Mouse (Mus musculus) liver, postnatal 0 days (tissue): ENCODE results near the gene Esf1. TPM values are rescaled to one million over a fixed set of nuclear protein-coding genes. Genes with fewer than 3 reads are reported as not detected.

Experiments used
- ATAC-seq: fragments of 200-750 bp; cut with Nextera tagmentation; 2 replicates; pipeline ENCODE4 v1.8.0; 2017; ENCODE audit warnings: mild to moderate bottlenecking, moderate library complexity
- DNase-seq: peaks from one replicate; pipeline ENCODE4 v3.0.0-alpha.2; 2016
- H3K27ac ChIP-seq: fragments of 300-500 bp; sonication (generic); 2 replicates; pipeline ENCODE4 v1.5.1; 2014; ENCODE audit warnings: antibody characterized with exemption, moderate library complexity, mild to moderate bottlenecking, low read depth
- H3K27me3 ChIP-seq: fragments of 300-500 bp; sonication (generic); 2 replicates; pipeline ENCODE4 v1.6.1; 2014; ENCODE audit warnings: low read length, control low read depth, mixed read lengths; ENCODE audit not compliant: insufficient read depth
- H3K36me3 ChIP-seq: fragments of 300-500 bp; sonication (generic); replicated peaks from 2 replicates; pipeline ENCODE4 v1.6.1; 2014; ENCODE audit warnings: mild to moderate bottlenecking, control low read depth, low read length, moderate library complexity, mixed read lengths; ENCODE audit not compliant: insufficient read depth
- H3K4me1 ChIP-seq: fragments of 300-500 bp; sonication (generic); 2 replicates; pipeline ENCODE4 v1.6.1; 2014; ENCODE audit warnings: antibody characterized with exemption, mild to moderate bottlenecking, control low read depth; ENCODE audit not compliant: insufficient read depth
- H3K4me2 ChIP-seq: fragments of 300-500 bp; sonication (generic); 2 replicates; pipeline ENCODE4 v1.6.1; 2014; ENCODE audit warnings: low read depth, mild to moderate bottlenecking, low read length, moderate library complexity, mixed read lengths
- H3K4me3 ChIP-seq: fragments of 300-500 bp; sonication (generic); 2 replicates; pipeline ENCODE4 v1.5.1; 2014; ENCODE audit warnings: low read depth, low read length
- H3K9ac ChIP-seq: fragments of 300-500 bp; sonication (generic); replicated peaks from 2 replicates; pipeline ENCODE4 v1.6.1; 2014; ENCODE audit warnings: mild to moderate bottlenecking, moderate library complexity
- H3K9me3 ChIP-seq: fragments of 300-500 bp; sonication (generic); 2 replicates; pipeline ENCODE4 v1.6.1; 2016; ENCODE audit warnings: mild to moderate bottlenecking, control low read depth, low read length, mixed read lengths
- CTCF ChIP-seq: sonication (generic); IDR thresholded peaks from 2 replicates; pipeline ENCODE4 v1.5.1; 2016; ENCODE audit warnings: antibody characterized with exemption, low read depth
- EP300 ChIP-seq: IDR thresholded peaks from 2 replicates; pipeline ENCODE4 v1.6.1; 2016; ENCODE audit warnings: antibody characterized with exemption, low read depth, mild to moderate bottlenecking
- WGBS: fragments of 180-500 bp; shearing (Covaris S2); extraction: QIAGEN DNeasy Blood & Tissue Kit; methylation state at CpG from one replicate; pipeline ENCODE4 v1.1.7; 2014; ENCODE audit not compliant: insufficient replicate concordance; 5-methylcytosine and 5-hydroxymethylcytosine counted together
- polyA plus RNA-seq: library from polyadenylated mRNA; unstranded; fragments of >200 nt; fragmentation: Nextera tagmentation; extraction: Ambion mirVana; gene quantifications from 2 replicates; pipeline ENCODE4 v1.2.1, GENCODE M21; 2015

The Esf1 gene
- polyA plus RNA-seq, 1 experiment from 2014 or later, result 9.0 TPM

DNA sequence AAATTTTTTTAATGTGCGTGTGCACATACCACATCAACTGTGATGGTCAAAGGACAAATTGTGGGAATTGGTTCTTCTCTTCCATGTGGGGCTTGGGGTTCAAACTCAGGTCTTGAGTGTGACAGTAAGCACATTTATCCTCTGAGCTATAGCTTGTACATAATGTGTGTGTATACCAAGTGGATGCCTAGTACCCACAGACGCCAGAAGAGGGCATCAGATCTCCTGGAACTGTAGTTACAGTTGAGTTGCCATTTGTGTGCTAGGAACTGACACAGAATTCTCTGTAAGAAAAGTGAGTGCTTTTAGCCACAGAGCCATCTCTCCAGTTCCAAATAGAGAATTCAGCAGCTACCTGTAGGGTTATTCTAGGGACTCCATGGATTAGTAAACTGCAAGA, 44.8 kb downstream of the Esf1 start:
- Histone ChIP-seq H3K27ac (no peak overlapping the region), H3K4me2 (no peak overlapping the region), H3K4me1 (no peaks in the 10 kb centered on the region), H3K4me3 (no peak overlapping the region), H3K9ac (no peak overlapping the region), H3K36me3 (peaks cover 46% of the 10 kb centered on the region), H3K9me3 (no peaks in the 10 kb centered on the region), H3K27me3 (no peaks in the 10 kb centered on the region)
- DNase-seq, result no peak
- 90% methylated on average over 2 of the region's 2 CpGs for WGBS
- no peak for ATAC-seq
- TF ChIP-seq EP300 (no peak), CTCF (peak; percentile 36)

DNA sequence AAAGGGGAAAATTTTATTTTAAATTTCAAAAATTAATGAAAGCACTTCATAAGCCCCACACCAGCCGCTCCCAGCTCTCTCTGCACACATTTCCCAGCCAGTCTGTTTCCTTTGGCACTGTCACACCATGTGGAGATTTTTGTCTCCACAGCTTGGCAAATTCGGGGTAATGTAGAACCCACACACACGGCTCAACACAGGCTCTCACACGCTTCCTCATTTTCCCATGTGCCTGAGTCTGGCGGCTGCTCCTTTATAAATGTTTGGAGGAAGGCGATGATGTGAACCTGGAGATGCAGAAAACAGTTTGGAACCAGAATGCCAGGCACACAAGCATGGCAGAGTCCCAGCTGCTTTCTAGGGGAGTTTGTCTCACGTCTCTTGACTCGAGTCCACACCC, 56.5 kb downstream of the Esf1 start:
- Histone ChIP-seq H3K9ac (no peak overlapping the region), H3K36me3 (no peaks in the 10 kb centered on the region), H3K4me2 (no peak overlapping the region), H3K9me3 (no peaks in the 10 kb centered on the region), H3K4me1 (no peaks in the 10 kb centered on the region), H3K4me3 (no peak overlapping the region), H3K27me3 (no peaks in the 10 kb centered on the region), H3K27ac (no peak overlapping the region)
- ATAC-seq, result no peak
- WGBS, result 75% methylated on average over 8 of the region's 8 CpGs
- DNase-seq, result no peak
- TF ChIP-seq CTCF (no peak), EP300 (no peak)

DNA sequence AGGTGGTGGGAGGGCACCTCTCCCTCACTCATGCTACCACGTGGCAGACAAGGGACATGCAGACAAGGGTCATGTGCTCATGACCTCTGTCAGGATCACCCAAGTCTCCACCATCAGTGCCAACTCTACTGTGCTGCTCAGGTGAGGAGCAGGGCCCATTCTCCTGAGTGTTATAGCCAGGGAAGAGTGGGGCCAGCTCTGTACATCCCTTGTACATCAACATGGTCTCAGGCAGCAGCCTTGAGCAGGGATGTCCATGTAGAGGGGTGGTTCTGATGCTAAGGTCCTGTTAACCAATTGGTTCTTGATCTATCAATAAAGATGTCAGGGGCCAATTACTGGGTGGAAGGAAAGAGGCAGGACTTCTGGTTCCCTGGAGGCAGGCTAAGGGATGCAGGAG, 61.4 kb downstream of the Esf1 start:
- no peak for TF ChIP-seq EP300
- TF ChIP-seq CTCF, result no peak
- no peaks in the 10 kb centered on the region for H3K27me3 ChIP-seq
- WGBS, result 24% methylated on average over 1 of the region's 1 CpGs

DNA sequence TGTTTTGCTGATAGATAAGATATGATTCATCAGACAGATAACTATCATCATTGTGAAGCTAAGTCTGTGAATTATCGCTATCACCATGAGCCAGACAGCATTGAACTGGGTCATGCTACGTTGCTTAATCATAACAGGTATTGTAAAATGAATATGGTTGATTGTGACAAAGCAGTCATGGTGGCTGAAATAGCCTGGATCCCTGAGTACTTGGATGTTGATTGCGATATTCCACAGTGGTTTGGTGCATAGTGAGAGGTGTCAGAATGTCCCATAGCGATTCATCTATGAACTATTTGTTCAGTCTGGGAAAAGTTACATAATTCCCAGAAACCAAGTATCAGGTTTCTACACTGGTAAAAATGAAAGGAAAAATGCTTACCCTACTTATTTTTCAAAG, 62.7 kb downstream of the Esf1 start:
- Histone ChIP-seq H3K9me3 (no peaks in the 10 kb centered on the region), H3K4me1 (no peaks in the 10 kb centered on the region), H3K27ac (no peak overlapping the region), H3K9ac (no peak overlapping the region), H3K4me3 (no peak overlapping the region), H3K36me3 (no peaks in the 10 kb centered on the region), H3K27me3 (no peaks in the 10 kb centered on the region), H3K4me2 (no peak overlapping the region)
- no peak for DNase-seq
- TF ChIP-seq CTCF (no peak), EP300 (no peak)
- no peak for ATAC-seq
- WGBS, result 77% methylated on average over 4 of the region's 4 CpGs

More for the DNA sequence above, 61.4 kb downstream of the Esf1 start:
- Histone ChIP-seq H3K27ac (no peak overlapping the region), H3K4me1 (no peaks in the 10 kb centered on the region), H3K4me2 (no peak overlapping the region), H3K36me3 (no peaks in the 10 kb centered on the region), H3K4me3 (no peak overlapping the region), H3K9ac (no peak overlapping the region), H3K9me3 (no peaks in the 10 kb centered on the region)
- DNase-seq, result no peak
- ATAC-seq, result no peak

DNA sequence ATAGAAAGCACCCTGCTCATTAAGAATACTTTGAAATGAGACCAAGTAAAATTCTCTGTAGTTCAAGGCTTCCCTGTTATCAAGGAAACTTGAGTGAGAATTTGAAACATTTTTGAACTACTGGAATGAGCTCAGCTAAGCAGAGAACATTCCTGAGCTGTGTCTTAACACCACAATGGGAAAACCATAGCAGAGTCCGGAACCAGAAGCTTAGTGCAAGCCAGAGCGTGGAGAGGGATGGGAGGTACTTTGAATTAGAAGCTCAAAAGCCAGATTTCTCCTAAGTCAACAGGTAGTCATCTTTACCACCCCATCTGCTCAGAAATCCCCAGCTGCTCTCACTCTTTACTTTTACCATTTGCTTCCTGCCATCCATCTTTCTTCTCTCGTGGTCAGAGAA, 65.4 kb downstream of the Esf1 start:
- WGBS, result 47% methylated on average over 3 of the region's 3 CpGs
- TF ChIP-seq EP300 (no peak), CTCF (no peak)
- Histone ChIP-seq H3K4me2 (no peak overlapping the region), H3K27ac (no peak overlapping the region), H3K9ac (no peak overlapping the region), H3K4me1 (no peaks in the 10 kb centered on the region), H3K9me3 (no peaks in the 10 kb centered on the region), H3K36me3 (no peaks in the 10 kb centered on the region), H3K27me3 (no peaks in the 10 kb centered on the region), H3K4me3 (no peak overlapping the region)
- DNase-seq, result no peak
- no peak for ATAC-seq

DNA sequence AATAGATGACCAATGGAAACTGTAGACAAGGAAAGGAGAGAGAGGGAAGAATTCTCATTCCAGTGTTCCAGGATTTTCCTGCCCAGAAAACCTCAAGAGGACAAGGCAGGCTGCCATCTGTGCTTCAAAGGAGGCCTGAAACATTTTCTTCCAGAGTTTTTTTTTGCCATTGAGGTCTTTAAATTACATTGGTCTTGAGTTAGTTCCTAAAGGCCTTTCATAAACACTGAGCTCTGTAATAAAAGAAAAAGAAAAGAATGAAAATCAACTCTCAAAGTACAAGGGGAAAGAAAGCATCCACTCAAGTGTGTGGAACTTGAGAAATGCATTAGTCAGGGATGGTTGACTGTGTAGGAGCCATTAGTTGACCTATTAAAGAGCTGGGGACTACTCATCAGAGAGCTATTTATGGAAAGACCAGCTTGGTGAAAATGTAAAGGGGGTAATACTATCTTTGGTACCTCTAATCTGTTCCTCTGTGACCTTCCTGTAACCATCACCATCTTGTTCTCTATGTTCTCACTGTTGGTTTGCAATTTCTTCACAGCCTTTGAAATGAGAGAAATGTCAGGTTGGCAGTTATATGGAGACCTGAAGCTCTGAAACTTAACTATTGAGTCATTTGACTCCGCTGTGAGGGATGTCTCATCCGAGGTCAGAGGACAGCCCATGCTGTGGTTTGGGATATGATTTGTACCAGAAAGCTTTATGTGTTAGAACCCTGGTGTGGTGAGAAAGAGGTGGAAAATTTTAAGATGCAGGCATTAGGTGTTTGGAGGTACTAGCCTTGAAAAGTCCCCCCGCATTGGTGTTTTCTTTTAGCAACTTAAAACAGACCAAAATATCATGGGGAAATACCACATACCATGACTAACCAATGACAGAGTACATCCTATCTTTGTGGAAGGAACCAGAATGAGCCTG, 69.6 kb downstream of the Esf1 start:
- Histone ChIP-seq H3K4me3 (no peak overlapping the region), H3K4me1 (no peaks in the 10 kb centered on the region; the same call in 1 of the 2 replicates), H3K9me3 (no peaks in the 10 kb centered on the region), H3K27ac (no peak overlapping the region), H3K9ac (no peak overlapping the region), H3K27me3 (no peaks in the 10 kb centered on the region), H3K4me2 (no peak overlapping the region), H3K36me3 (no peaks in the 10 kb centered on the region)
- no peak for TF ChIP-seq CTCF
- no peak for TF ChIP-seq EP300
- WGBS, result 78% methylated on average over 3 of the region's 3 CpGs
- DNase-seq (no peak), ATAC-seq (no peak)
